Mouse (Mus musculus): ENCODE results near the gene Mta1. TPM values are rescaled to one million over a fixed set of nuclear protein-coding genes. Genes with fewer than 3 reads are reported as not detected.

The Mta1 gene
- total RNA-seq, 2 experiments from 2014 or later, result 36.2 to 41.5 TPM

DNA sequence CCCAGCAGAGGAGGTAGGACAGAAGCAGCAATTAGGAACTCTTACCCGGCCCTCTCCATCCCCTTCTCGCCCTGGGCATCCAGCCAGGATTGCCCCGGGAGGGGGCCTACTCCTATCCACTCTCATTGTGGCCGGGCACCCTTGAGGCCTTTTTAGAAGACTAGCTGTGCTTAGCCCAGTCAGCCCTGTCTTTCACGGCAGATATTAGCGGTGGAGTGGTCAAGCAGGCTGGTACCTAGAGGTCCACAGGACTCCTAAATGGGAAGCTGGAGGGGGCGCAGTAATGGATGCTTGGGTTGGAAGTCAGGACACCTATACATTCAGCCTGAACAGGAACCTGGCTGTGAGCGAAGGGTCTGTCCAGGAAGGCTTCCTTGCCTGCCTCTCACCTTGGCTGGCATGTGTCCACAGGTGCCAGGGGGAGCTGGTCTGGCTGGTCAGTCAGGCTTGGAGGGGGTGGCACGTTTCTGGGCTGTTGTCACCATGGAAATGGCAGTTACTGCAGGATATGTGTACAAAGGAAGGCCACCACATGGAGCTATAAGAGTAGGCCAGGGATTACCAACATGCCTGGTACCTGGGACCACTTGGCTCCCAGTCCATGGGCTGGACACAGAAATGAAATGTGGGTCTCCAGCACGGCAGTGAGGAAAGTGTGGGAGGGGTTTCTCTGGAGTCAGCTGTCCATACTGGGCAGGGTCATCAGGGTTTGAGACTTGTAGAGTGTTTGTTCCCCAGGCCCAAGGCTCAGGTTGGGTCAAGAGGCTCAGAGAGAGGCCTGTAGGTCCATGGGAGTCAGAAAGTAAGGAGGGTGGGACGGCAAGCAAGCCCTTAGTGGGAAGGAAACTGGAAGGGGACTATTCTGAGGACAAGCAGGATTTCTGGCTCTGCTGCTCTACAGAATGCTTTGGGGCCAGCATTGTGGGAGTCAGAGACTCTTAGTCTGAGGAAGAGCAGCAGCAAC is 41.1 kb downstream of the Mta1 start:
- DNase-seq, result no peak
- intact Hi-C loops (cut with DNase I), result no loop called here
- no peak for TF ChIP-seq CTCF (IDR thresholded peaks at IDR 0.05)

DNA sequence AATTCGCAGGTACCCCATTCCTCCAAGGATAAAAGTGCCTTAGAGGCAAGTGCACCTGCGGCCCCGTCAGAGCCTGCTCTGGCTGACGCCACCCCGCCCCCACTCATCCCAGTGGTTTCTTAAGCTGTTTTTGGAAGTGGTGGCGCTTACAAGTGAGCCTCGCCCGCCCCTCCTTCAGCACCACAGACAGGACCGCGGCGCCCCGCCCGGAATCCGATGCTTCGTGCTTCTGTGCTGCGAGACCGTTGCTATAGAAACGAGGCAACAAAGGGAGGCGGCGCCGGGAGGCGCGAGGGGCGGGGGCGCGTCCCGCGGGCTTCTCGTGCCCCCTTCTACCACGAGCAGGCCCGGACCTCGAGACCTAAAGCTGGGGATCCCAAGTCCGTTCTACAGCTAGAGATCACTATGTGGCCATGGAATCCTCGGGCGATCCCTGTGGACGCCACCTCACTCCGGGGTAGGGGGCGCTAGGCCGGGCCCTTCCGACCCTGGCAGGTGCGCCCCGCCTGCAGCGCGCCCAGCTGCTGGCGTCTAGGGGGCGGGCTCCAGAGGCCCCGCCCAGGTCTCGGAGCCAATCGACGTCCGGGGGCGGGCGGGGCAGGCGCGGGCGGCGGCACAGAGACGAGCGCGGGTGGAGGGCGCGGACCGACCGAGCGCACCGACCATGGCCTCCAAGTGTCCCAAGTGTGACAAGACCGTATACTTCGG is 42.0 kb downstream of the Mta1 start, which contains the start of gene Crip2:
Crip2 (plus strand) TSS at position 329 of the 708 bp plus-strand sequence.
- peak; percentile 30; the same call in 1 of the 2 replicates for TF ChIP-seq CTCF (IDR thresholded peaks at IDR 0.05)
- intact Hi-C loops (cut with DNase I), result no loop called here
- Histone ChIP-seq H3K4me3 (peak within 1 kb of the TSS; percentile 93), H3K27ac (peak within 1 kb of the TSS; percentile 90)
- peak; percentile 93 for DNase-seq

More for the DNA sequence above, 41.1 kb downstream of the Mta1 start:
- Histone ChIP-seq H3K27ac (peak overlapping the region; percentile 90), H3K4me3 (peak overlapping the region; percentile 93)

DNA sequence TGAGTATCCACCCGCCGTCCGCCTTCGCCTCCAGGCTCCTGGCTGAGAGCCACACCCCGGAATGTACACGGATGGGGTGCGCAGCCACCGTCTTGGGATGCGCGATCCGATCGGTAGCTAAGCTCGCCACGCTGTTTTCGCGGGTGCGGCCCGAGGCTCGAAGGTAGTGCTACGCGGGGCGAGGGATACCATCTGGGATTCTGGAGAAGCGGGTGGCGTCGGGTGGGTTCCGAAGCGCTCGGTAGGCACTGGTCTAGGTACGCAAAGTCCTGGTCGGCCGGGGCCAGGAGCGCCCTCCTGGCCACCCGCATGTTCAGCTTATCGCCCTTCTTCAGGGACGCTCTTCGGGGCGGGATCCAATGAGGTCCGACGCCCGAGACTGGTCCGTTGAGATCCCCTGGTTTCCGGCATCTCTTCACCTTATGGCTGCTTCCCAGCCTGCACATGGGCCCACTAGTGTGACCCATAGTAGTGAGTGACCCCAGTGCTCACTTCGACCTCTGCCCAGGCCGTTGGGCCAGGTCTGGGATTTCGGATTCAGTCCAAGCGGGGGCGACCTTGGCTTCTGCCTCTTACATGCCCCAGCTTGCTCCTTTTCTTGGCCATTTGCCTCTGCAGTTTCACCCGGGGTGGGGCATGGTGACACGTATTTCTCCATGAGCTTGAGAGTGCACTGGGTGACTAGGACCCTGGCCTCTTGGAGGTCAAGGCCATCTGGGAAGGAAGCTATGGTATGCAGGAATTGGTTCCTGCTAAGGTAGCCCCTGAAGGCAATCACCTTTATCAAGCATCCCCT is 42.7 kb downstream of the Mta1 start:
- no peak for DNase-seq
- intact Hi-C loops (cut with DNase I), result no loop called here
- Histone ChIP-seq H3K27ac (peak overlapping the region; percentile 90), H3K4me3 (peak overlapping the region; percentile 93)
- TF ChIP-seq CTCF (IDR thresholded peaks at IDR 0.05), result no peak

DNA sequence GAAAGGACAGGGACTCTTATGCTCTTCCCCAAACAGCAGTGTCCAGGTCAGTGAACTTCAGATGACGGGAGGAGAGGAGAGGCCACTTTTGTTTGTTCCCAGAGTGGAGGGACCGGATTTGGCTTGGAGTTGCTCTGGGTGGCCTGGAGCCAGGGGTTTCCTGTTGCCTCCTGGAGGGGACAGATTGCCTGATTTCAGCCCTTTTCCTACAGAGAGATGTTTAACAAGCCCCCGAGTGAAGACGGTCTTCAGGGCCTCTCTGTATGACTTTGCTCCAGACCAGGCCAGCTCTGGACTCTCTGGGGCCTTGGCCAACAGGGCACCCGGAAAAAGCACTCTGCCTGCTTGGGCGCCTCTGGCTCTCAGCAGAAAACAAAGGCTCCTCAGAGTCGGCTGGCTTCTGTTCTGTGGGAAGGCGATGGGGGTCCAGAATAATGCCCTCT is 43.5 kb downstream of the Mta1 start:
- TF ChIP-seq CTCF (IDR thresholded peaks at IDR 0.05), result no peak
- DNase-seq, result peak; percentile 79
- Histone ChIP-seq H3K27ac (peak overlapping the region; percentile 90), H3K4me3 (peak overlapping the region; percentile 93)
- intact Hi-C loops (cut with DNase I), result no loop called here

DNA sequence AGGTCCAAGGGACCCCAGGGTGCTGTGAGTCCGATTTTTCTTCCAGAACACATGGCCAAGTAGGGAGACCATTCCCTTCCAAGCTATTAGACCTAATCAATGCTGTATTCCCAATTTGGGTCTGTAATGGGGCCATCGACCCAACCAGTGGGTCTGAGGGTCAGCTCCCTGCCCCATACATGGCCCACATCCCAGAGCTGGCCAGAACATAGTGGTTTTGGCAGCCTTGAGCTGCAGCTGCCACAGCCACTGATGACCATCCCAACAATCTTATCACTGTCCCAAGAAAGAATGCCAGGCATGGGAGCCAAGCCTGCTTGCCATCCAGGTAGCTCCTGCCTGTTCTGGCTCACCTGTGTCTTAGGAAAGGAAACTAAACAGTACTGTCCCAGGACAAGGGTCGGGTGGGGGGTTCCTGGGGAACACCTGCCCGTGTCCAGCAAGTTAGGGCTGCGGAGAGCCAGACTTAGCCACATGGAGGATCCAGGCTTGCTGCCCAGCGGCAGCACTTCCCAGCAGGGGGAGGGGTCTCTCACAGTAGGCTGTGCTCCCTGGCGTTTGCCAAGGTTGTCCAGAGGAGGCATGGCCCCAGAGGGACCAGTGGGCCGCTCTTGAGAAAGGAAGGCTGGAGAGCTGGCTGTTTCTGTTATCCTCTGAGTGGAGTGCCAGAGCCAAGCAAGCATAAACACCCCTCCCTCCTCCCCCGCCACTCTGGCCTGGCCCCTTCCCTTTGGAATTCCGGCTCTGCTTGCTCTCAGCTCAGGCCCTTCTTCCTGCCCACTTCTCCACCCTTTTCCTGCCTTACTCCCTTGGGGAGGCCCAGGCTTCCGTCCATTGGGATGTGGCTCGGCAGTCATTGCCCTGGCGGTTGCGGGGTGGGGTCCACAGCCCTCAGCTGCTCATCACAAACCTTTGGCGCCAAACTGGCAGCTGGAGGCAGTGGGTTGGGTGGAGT is 44.2 kb downstream of the Mta1 start:
- H3K27ac ChIP-seq, result peak overlapping the region; percentile 90
- intact Hi-C loops (cut with DNase I), result no loop called here
- peak; percentile 90 for DNase-seq
- peak overlapping the region; percentile 93 for H3K4me3 ChIP-seq
- TF ChIP-seq CTCF (IDR thresholded peaks at IDR 0.05), result 0 out of 2 replicates have a peak, but pooled peaks have one; percentile 0

DNA sequence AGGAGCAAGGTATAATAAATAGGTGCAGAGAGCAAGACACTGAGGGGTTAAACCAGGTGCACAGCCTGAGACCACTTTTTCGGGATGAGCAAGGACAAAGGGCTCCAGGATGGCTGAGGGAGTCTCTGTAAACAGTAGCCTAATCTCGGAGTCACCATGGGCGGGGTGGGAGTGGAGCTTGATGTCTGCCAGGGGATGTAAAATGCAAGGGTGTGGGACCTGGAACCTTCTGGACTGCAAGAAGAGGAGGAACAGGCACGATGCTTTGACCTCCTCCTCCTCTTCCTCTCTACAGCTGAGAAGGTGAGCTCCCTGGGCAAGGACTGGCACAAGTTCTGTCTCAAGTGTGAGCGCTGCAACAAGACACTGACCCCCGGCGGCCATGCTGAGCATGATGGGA is 45.1 kb downstream of the Mta1 start:
- no peak for DNase-seq
- H3K4me3 ChIP-seq, result peak overlapping the region; percentile 93
- peak overlapping the region; percentile 90 for H3K27ac ChIP-seq
- peak; percentile 1; the same call in 1 of the 2 replicates for TF ChIP-seq CTCF (IDR thresholded peaks at IDR 0.05)
- intact Hi-C loops (cut with DNase I), result no loop called here

DNA sequence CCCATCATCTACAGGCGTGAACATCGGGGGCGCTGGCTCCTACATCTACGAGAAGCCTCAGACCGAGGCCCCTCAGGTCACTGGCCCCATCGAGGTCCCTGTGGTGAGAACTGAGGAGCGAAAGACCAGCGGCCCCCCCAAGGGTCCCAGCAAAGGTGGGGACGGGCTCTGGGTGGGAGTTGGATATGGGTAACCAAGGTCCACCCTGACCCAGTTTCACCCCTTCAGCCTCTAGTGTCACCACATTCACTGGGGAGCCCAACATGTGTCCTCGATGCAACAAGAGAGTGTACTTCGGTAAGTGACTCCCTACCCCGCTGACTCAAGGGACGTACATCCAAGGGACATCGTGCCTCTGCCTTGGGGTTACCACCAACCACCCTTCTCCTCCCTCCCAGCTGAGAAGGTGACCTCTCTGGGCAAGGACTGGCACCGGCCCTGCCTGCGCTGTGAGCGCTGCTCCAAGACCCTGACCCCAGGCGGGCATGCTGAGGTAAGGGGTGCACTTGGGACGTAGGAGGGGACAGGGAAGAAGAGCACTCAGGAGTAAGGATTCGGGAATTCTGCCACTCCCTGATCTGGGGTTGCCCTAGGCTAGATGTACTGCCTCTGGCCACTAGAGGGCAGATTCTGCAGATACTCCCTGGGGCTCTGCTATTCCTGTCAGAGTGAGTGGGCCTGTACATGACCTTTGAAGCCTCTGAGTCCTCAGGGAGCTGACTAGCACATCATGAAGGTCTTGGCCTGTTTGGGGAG is 46.1 kb downstream of the Mta1 start:
- H3K4me3 ChIP-seq, result peak overlapping the region; percentile 93
- intact Hi-C loops (cut with DNase I), result no loop called here
- peak overlapping the region; percentile 90 for H3K27ac ChIP-seq
- no peak for DNase-seq
- TF ChIP-seq CTCF (IDR thresholded peaks at IDR 0.05), result peak; percentile 82

DNA sequence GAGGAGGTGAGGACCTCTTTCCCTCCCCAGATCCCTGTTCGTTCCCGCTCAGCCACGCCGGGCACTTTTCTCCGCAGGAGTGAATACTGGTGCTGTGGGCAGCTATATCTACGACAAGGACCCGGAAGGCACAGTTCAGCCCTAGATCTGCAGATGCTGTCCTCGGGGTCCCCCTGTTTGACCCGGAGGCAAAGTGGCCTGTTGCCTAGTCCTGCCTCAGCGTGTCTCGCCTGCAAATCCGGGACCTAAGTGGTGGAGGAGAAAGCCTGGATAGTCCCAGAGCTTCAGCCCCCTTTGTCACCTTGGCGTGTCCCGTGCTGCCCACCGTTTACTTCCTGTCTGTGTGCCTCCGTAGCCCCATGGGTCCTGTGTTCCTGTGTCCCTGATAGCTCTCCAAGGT is 46.8 kb downstream of the Mta1 start:
- no peak for DNase-seq
- intact Hi-C loops (cut with DNase I), result no loop called here
- TF ChIP-seq CTCF (IDR thresholded peaks at IDR 0.05), result no peak
- Histone ChIP-seq H3K27ac (peak overlapping the region; percentile 90), H3K4me3 (peak overlapping the region; percentile 93)

DNA sequence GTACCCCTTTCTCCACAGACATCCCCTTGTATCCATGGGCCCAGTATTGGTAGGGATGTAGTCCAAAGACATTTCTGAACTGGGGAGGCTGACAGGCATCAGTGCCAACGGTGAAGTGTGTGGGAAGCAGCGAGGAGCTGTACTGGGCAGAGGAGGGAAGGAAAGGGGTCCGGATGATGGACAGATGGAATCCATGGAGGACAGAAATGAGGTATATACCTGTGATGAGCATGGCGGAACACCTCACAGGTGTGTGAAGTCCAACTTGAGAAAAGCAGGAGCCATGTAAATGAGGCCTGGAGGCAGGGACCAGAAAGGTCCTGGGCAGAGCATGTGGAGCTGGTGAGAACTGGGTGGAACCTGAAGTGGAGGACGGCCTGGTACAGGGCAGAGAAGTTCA is 47.5 kb downstream of the Mta1 start:
- no peak for DNase-seq
- intact Hi-C loops (cut with DNase I), result no loop called here
- H3K4me3 ChIP-seq, result peak overlapping the region; percentile 72
- H3K27ac ChIP-seq, result peak overlapping the region; percentile 90
- TF ChIP-seq CTCF (IDR thresholded peaks at IDR 0.05), result no peak
